Mouse (Mus musculus): ENCODE results near the gene Naga.

- TF ChIP-seq POLR2A (IDR thresholded peaks at IDR 0.05; ENCODE audit: insufficient read depth, low read depth, low read length) (peak; percentile 94), CTCF (IDR thresholded peaks at IDR 0.05) (peak; percentile 97), EP300 (IDR thresholded peaks at IDR 0.05; ENCODE audit: insufficient read depth, low read depth, low read length) (peak; percentile 85)
Observed at GRCm38 (mm10) chr15:82354126-82354945, 15.6 kb upstream of the Naga start, which contains the start of gene Ndufa6.
